ENCODE assay signal across 16 mouse cellular contexts in genomic region chr2:6648877-6649276, GRCm38 (mm10).
"Had no signal": no experiment of that assay in that cellular context is flagged by ENCODE, and none has a peak within 500 bp of the region (broad histone marks: within the 10 kb centered on the region; RNA-seq: fewer than 3 reads in every experiment).

No protein-coding gene starts in this region.

- H3K27ac ChIP-seq: left cerebral cortex, adult 2 months; liver, embryonic 13.5 days; neural tube, embryonic 13.5 days; stomach, postnatal 0 days had no signal

- H3K27me3 ChIP-seq: liver, embryonic 13.5 days; neural tube, embryonic 13.5 days had no signal

- DNase-seq: kidney, adult 11 months; kidney, adult 9 months; kidney, postnatal 14 days; kidney, postnatal 4 days; layer of hippocampus, postnatal 36 days; liver, embryonic 13.5 days; lung, embryonic 14.5 days; lung, postnatal 36 days; thymus, adult 2 months; thymus, postnatal 14 days; thymus, postnatal 4 days had no signal

- H3K4me1 ChIP-seq: liver, embryonic 13.5 days; neural tube, embryonic 13.5 days had no signal

- H3K36me3 ChIP-seq: liver, embryonic 13.5 days; neural tube, embryonic 13.5 days had no signal

- H3K9me3 ChIP-seq: liver, embryonic 13.5 days; neural tube, embryonic 13.5 days had no signal

- H3K9ac ChIP-seq: liver, embryonic 13.5 days; lung, embryonic 14.5 days; neural tube, embryonic 13.5 days had no signal

- H3K4me3 ChIP-seq: left cerebral cortex, adult 2 months; liver, embryonic 13.5 days; neural tube, embryonic 13.5 days had no signal

- ATAC-seq: lung, postnatal 0 days had no signal

- H3K4me2 ChIP-seq: liver, embryonic 13.5 days; lung, embryonic 14.5 days; midbrain, embryonic 11.5 days; neural tube, embryonic 13.5 days had no signal
